Mouse (Mus musculus) bone marrow, adult 2 months (tissue): ENCODE results near the gene Sdc4. TPM values are rescaled to one million over a fixed set of nuclear protein-coding genes. Genes with fewer than 3 reads are reported as not detected.

Experiments
- H3K27ac ChIP-seq: fragments of 200-500 bp; 2 replicates; pipeline ENCODE4 v1.5.1; 2012; ENCODE audit warnings: low read depth, mild to moderate bottlenecking, control low read depth, inconsistent platforms, low read length; ENCODE audit not compliant: control insufficient read depth, poor library complexity, insufficient read depth
- H3K4me1 ChIP-seq: fragments of 200-500 bp; 2 replicates; pipeline ENCODE4 v1.6.1; 2011; ENCODE audit warnings: low read length; ENCODE audit not compliant: control insufficient read depth, insufficient read depth
- H3K4me3 ChIP-seq: fragments of 200-500 bp; replicated peaks from 2 replicates; pipeline ENCODE3; 2011; ENCODE audit warnings: mild to moderate bottlenecking, low read depth, low read length, control low read depth; ENCODE audit not compliant: control insufficient read depth
- CTCF ChIP-seq: fragments of 200-500 bp; IDR thresholded peaks from 2 replicates; pipeline ENCODE4 v1.5.1; 2011; ENCODE audit warnings: low read length, control low read depth; ENCODE audit not compliant: control insufficient read depth, insufficient read depth
- POLR2A ChIP-seq: fragments of 200-500 bp; IDR thresholded peaks from 2 replicates; pipeline ENCODE4 v1.6.1; 2011; ENCODE audit warnings: low read depth, mild to moderate bottlenecking, control low read depth, low read length, borderline replicate concordance; ENCODE audit not compliant: control insufficient read depth
- WGBS: fragments of 180-500 bp; shearing (Covaris S2); methylation state at CpG from one replicate; pipeline ENCODE4 v1.1.7; 2018; 5-methylcytosine and 5-hydroxymethylcytosine counted together
- polyA plus RNA-seq: library from polyadenylated mRNA; stranded (reverse); fragments of >200 nt; gene quantifications from 2 replicates; pipeline ENCODE4 v1.2.4, GENCODE M21; 2011; ENCODE audit warnings: low replicate concordance; ENCODE audit not compliant: missing spikeins, insufficient read depth, insufficient read length

Sdc4 gene
- polyA plus RNA-seq, 1 experiment, result 22.1 TPM

- no peak for TF ChIP-seq CTCF
- TF ChIP-seq POLR2A, result no peak
- 76% methylated on average over 3 of the region's 3 CpGs for WGBS
Measured at GRCm38 (mm10) chr2:164445399-164446085, 1.9 kb upstream of the Sdc4 start.

GRCm38 (mm10) chr2:164444701-164445100 lies 1.0 kb upstream of the Sdc4 start:
- 75% methylated on average over 2 of the region's 2 CpGs for WGBS
- no peak for TF ChIP-seq CTCF
- TF ChIP-seq POLR2A, result no peak
- no peak overlapping the region for H3K4me3 ChIP-seq

More at GRCm38 (mm10) chr2:164445399-164446085, 1.9 kb upstream of the Sdc4 start:
- Histone ChIP-seq H3K27ac (no peak overlapping the region), H3K4me1 (no peaks in the 10 kb centered on the region), H3K4me3 (no peak overlapping the region)

GRCm38 (mm10) chr2:164443051-164443437 lies 643 bp downstream of the Sdc4 start:
- Histone ChIP-seq H3K4me1 (no peaks in the 10 kb centered on the region), H3K4me3 (peak overlapping the region; percentile 76), H3K27ac (peak overlapping the region; percentile 80)
- TF ChIP-seq CTCF, result no peak
- peak; percentile 80; the same call in 1 of the 2 replicates for TF ChIP-seq POLR2A
- WGBS, result 1% methylated on average over 26 of the region's 26 CpGs

More at GRCm38 (mm10) chr2:164444701-164445100, 1.0 kb upstream of the Sdc4 start:
- no peak overlapping the region for H3K27ac ChIP-seq
- no peaks in the 10 kb centered on the region for H3K4me1 ChIP-seq

GRCm38 (mm10) chr2:164442315-164443050 lies 1.2 kb downstream of the Sdc4 start:
- Histone ChIP-seq H3K27ac (peak overlapping the region; percentile 80), H3K4me3 (peak overlapping the region; percentile 76), H3K4me1 (no peaks in the 10 kb centered on the region)
- TF ChIP-seq POLR2A, result no peak
- TF ChIP-seq CTCF, result no peak
- 6% methylated on average over 29 of the region's 29 CpGs for whole genome bisulfite sequencing

GRCm38 (mm10) chr2:164441731-164442130 lies 2.0 kb downstream of the Sdc4 start:
- peak overlapping the region; percentile 76 for H3K4me3 ChIP-seq
- H3K27ac ChIP-seq, result no peak overlapping the region
- H3K4me1 ChIP-seq, result no peaks in the 10 kb centered on the region
- 14% methylated on average over 7 of the region's 7 CpGs for WGBS
- TF ChIP-seq POLR2A, result no peak
- no peak for TF ChIP-seq CTCF

GRCm38 (mm10) chr2:164441155-164441554 lies 2.5 kb downstream of the Sdc4 start:
- 2% methylated on average over 8 of the region's 8 CpGs for WGBS
- TF ChIP-seq CTCF (no peak), POLR2A (no peak)
- peak overlapping the region; percentile 58 for H3K4me3 ChIP-seq
- no peaks in the 10 kb centered on the region for H3K4me1 ChIP-seq
- H3K27ac ChIP-seq, result peak overlapping the region; percentile 65; the same call in 1 of the 2 replicates

GRCm38 (mm10) chr2:164440314-164440713 lies 3.4 kb downstream of the Sdc4 start:
- Histone ChIP-seq H3K27ac (no peak overlapping the region), H3K4me3 (no peak overlapping the region), H3K4me1 (no peaks in the 10 kb centered on the region)
- 41% methylated on average over 5 of the region's 5 CpGs for WGBS
- TF ChIP-seq CTCF (no peak), POLR2A (no peak)

GRCm38 (mm10) chr2:164439001-164439421 lies 4.7 kb downstream of the Sdc4 start:
- H3K4me3 ChIP-seq, result no peak overlapping the region
- no peak overlapping the region for H3K27ac ChIP-seq
- 76% methylated on average over 3 of the region's 3 CpGs for WGBS
- TF ChIP-seq POLR2A, result no peak
- TF ChIP-seq CTCF, result no peak
- no peaks in the 10 kb centered on the region for H3K4me1 ChIP-seq

- 71% methylated on average over 8 of the region's 8 CpGs for WGBS
- Histone ChIP-seq H3K4me1 (no peaks in the 10 kb centered on the region), H3K27ac (no peak overlapping the region), H3K4me3 (no peak overlapping the region)
- TF ChIP-seq POLR2A, result no peak
- no peak for TF ChIP-seq CTCF
Measured at GRCm38 (mm10) chr2:164438257-164438656, 5.4 kb downstream of the Sdc4 start.
